Mouse (Mus musculus) heart, postnatal 0 days (tissue): ENCODE data around the gene Rbpms2.

ENCODE experiments used
- CTCF ChIP-seq: IDR thresholded peaks from 2 replicates; pipeline ENCODE4 v1.5.1; 2016; ENCODE audit warnings: antibody characterized with exemption, control low read depth, low read depth
- EP300 ChIP-seq: IDR thresholded peaks from 2 replicates; pipeline ENCODE4 v1.6.1; 2016; ENCODE audit warnings: antibody characterized with exemption, low read depth

DNA sequence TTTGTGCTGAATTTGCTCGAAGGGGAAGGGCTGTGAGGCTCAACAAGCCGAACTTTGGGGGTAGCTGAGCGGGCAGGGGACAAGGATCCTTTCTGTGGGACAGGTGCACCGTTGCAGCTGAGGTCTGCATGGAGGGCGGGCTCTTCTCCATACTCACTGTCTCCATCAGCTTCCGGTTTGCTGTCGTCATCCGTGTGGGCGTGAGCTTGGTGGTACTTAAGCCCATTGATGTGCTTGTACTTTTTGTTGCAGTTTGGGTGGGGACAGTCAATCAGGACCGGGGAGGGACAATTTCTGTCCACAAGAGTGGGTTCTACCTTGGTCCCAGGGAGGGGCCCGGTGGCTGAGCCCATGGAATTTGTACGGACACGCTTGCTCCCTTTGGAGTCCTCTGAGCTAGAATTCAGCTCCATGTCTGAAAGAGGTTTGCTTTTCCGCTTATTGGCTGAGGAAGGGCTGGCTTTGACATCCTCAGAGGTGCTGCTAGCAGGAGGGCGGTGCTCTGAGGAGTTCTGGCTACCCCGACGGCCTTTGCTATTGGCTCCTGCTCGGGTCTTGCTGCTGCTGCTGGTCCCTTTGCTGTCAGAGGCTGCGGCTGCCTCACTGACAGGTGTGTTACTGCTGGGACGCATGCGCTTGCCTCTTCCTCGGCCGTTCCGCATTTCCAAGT is 74.6 kb downstream of the Rbpms2 start:
- no peak for TF ChIP-seq CTCF
- TF ChIP-seq EP300, result no peak
